Mouse (Mus musculus) gastrocnemius, postnatal 25 days (tissue): ENCODE measurements at regions not wholly inside any gene's neighbourhood (a gene's known extent, or its start where the extent isn't known, plus 50 kb on each side); places are given as distances from the start of the nearest gene placed in this dataset.

Source experiments
- DNase-seq: peaks from one replicate; pipeline ENCODE4 v3.0.0; 2022

DNA sequence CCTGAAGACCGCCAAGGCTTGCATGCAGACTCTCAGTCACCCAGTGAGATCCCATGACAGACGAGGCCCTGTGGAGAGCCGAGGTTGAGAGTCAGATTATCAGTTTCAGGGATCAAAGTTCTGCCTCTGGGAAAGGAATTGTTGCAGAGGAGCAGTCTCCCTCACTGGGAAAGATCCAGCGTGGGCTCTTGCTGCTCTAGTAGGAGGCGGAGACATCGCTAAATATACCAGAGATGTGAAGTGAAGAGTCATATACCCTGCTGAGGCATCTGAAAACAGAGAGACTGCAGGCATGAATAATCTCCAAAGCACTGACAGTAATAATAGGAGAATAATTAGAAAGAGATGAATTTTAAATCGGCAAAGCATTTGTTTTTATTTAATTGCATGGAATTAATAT is 106.6 kb upstream of the Auts2 start:
- no peak for DNase-seq

DNA sequence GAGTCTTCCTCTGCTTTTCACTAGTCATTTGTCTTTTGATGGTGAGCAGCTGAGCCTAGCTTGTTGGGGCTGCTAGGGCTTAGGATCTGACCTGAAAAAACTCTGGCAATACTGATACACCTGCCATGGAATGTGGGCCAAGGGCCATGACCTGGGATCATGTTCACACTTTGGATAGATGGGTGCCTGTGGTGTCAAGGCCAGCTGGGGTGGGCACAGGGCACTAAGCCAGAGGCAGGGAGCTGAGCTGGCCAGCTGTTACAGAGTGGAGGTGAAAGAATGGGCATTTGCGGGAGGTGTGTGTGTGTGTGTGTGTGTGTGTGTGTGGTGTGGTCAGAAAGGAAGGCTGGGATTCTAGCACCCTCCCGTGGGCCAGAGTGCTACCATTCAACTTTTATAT is 105.6 kb upstream of the Auts2 start:
- DNase-seq, result peak; percentile 12

DNA sequence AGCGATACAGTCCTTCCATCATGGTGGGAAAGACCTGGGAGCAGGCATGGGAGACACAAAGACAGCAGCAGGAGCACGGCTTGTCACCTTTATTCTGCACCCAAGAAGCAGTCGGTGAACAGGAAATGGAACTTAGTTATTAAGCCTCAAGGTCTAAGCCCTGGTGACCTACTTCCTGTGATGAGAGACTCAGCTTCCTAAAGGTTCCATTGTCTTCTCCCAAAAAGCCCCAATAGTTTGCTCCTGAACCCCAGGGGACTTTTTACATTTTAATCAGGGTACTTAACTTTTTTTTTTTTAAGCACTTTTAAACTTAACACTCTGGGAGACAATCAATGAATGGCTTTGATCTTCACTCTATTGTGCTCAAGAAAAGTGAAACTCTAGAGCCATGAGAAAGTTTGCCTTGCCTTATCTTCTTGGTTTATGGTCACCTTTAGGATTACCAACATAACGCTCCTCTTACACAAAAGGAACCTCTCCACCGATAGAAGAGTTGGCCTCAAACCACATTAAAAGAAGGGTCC is 101.6 kb upstream of the Auts2 start:
- no peak for DNase-seq

DNA sequence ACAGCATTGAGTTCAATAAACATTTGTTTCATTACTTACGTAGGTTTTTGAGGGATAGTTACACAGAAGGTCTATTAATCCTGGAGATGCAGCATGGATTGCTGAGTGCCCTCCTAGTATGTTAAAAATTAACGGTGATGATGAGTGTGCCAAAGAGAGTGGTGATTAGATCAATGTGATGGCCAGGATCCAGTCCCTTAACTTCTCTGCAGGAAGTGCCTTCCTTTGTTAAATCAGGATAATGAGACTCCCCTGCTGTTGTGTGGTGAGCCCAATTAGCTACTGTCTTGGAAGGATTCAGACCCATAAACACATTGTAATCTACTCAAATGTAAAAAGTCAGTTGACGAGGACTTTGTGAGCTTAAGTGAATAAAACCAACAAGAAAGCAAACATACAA is 100.1 kb upstream of the Auts2 start:
- no peak for DNase-seq

DNA sequence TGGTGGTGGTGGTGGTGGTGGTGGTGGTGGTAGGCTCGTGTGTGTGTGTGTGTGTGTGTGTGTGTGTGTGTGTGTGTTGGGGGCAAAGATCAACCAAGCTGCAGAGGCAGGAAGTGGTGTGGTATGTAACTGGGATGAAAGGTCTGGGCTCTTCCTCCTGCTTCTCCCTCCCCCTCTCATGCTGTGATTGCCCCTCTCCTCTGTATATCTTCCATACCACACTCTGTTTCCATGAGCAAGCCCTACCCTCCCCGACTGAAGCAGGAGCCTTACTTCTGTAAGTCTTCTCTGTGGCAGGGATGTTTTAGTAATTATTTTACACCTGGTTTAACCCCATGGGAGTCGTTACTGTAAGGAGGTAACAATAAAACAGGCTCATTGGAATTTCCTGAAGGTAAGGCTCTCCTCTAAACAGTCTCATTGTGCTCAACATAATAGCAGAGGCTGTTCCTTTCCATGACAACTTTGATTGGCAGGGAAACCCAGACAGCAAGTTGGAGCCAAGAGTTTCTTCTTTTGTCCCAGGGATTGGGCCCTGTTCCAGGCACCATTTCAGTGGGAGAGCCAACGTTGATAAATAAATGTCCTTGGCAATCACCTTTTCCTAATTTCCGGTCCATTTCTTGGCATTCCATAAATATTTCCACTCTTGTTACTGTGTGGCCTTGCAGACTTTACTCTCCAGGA is 90.2 kb upstream of the Auts2 start:
- DNase-seq, result peak; percentile 37

DNA sequence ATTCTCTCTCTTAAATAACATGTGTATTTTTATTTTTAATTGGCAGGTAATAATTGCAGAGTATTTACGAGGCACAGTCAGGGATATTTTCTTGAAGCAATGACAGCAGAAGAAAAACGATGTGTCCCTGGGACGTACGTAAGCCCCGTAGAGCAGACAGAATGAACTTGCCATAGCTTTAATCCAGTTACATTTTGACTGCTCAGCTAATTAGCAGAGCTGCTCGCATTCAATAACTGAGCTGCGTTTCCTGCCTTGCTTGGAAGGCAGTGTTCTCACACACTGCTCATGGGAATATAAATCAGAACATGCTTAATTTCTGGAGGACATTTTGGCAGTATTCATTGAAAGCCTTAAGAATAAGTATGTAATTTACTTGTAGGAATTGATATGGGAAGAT is 78.6 kb upstream of the Auts2 start:
- no peak for DNase-seq

DNA sequence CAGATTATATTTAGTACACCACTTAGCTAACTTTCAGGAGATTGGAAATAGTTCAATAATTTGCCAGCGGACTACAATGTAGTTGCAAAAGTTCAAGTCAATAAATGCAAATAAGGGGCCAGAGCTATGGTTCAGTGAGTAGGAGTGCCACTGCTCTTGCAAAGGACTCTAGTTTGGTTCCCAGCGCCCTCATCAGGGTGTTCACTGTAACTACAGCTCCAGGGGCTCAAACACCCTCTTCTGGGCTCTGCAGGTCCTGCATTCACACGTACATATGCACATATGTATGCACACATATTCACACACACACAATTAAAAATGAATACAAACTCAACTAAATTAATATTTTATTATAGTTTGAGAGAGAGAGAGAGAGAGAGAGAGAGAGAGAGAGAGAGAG is 74.1 kb upstream of the Auts2 start:
- no peak for DNase-seq

DNA sequence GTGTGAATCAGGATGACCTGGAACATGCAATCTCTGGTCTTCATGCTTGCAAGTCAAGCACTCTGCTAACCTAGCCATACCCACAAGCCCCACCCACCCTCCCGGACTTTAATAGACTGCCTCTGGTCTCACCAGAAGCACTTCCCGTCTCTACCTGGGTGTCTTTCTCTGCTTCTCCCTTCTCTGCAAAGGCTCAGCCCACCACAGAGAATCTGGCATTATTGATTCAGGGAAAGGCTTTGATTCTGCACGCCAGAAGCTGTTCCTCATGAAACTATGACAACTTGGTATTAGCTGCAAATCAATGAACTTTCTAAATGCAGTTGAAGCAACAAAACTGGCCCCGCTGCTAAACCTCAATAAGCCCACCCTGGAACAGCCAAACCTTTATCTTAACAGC is 66.1 kb upstream of the Auts2 start:
- DNase-seq, result no peak

DNA sequence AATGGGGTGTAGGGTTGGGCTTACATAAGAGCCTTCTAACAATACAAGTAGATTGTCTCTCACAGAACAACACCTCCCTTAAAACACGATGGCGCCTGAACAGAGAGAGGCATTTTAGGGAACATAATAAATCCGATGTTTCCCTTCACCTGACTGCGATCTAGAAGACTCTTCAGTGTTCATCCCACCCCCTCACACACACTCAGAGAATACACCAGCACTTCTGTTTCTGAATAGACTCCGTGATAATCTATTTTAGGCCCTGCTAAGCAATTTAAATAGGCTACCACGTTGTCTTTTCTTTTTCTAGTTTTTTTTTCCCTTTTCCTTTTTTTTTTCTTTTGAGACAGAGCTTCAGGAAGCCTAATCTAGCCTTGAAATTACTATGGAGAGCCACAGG is 63.1 kb upstream of the Auts2 start:
- DNase-seq, result no peak

DNA sequence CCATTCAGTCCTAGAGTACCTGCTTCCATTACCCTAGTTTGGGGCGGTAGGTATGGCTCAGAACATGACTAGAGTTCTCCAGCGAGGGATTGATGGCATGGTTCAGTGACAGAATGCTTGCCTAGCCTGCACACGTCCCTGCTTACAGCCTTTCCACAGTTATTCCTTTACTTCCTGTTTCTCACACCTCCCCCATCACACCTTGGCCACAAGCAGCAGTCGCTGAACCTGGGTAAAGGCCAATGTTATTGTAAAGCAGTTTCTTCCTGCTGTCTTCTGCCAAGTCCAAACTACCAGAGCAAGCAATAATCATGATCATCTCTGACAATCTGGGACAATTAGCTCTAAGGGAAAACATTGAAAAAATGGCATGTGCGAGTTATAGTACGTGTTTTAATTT is 51.7 kb upstream of the Auts2 start:
- no peak for DNase-seq
